Mouse (Mus musculus) monocyte, adult 5-6 weeks (primary cell): ENCODE results near the gene Rab31. TPM values are rescaled to one million over a fixed set of nuclear protein-coding genes. Genes with fewer than 3 reads are reported as not detected.
A peak's percentile ranks its signal among the peaks of the same experiment; 100 is the strongest.

Experiments
- ATAC-seq: fragments of 153-309, 156-312 bp; replicated peaks from 2 replicates; pipeline ENCODE4 v1.8.0; 2017; ENCODE audit warnings: mild to moderate bottlenecking; ENCODE audit not compliant: low TSS enrichment, insufficient number of reproducible peaks, severe bottlenecking, poor library complexity, low FRiP score
- total RNA-seq: library from RNA; stranded (forward); fragments of 200-1000, 200-491, 200-594 nt; gene quantifications from 3 replicates; pipeline ENCODE4 v1.2.3, GENCODE M21; 2017

Gene Rab31
- total RNA-seq, 1 experiment from 2014 or later: 75.8 TPM

- no peak for ATAC-seq
Measured at GRCm38 (mm10) chr17:65680801-65681412, 91.6 kb downstream of the Rab31 start.

- ATAC-seq: no peak
Measured at GRCm38 (mm10) chr17:65679806-65680446, 92.6 kb downstream of the Rab31 start.

- ATAC-seq: no peak
Measured at GRCm38 (mm10) chr17:65677742-65678141, 94.8 kb downstream of the Rab31 start.

- no peak for ATAC-seq
Measured at GRCm38 (mm10) chr17:65676536-65676935, 96.0 kb downstream of the Rab31 start.

GRCm38 (mm10) chr17:65675985-65676384, 96.6 kb downstream of the Rab31 start:
- no peak for ATAC-seq

GRCm38 (mm10) chr17:65674710-65675171, 97.8 kb downstream of the Rab31 start:
- peak; percentile 82 for ATAC-seq

DNA sequence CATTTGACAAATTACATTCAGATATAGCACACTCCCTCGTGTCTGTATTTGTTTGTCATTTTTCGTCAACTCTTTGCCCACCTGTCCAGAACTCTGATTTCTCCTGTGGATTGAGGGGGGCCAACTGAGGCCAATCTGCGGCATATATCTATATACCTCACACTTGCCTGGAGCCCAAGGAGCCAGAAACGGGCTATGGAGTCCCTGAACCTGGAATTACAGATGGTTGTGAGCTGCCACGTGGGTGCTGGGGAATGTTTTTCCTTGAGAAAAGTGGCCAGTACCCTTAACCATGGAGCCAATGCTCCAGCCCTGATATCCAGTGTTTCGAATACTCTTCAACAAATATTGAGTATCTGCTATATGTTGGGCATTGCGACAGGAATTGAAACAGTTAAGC, 99.6 kb downstream of the Rab31 start:
- no peak for ATAC-seq

DNA sequence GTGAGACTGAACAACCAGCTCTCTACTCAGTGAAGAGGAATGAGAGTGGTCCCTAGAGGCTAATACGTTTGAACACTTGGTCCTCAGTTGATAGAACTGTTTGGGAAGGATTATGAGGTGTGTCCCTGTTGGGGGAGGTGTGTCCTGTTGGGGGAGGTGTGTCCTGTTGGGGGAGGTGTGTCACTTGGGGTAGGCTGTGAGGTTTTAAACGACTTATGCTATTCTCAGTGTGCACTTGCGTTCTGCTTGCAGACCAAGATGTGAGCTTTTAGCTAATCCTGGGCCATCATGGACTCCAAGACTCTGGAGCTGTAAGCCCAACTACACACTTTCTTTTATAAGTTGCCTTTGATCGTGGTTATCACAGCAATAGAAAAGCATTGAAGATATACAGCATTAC, 103.5 kb downstream of the Rab31 start:
- ATAC-seq: no peak

DNA sequence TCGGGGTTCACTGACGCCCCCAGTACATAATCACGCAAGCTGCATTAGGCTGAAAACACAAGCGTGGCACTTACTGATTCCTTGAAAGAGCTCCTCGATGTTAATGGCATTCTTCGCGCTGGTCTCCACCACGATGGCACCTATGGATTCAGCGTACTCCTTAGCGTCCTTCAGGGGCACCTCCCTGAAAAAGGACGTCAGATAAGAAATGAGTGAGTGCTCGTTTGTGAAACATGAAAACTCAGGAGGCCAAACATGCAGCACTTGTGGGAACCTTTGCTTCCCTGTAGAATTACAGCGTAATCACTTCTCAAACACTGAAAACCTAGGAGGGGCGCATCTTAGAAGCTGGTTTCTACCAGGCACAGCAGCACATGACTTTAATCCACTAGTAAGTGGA, 104.8 kb downstream of the Rab31 start:
- no peak for ATAC-seq

GRCm38 (mm10) chr17:65666388-65667161, 106.0 kb downstream of the Rab31 start:
- ATAC-seq: no peak

- ATAC-seq: no peak
Measured at GRCm38 (mm10) chr17:65665786-65666387, 106.7 kb downstream of the Rab31 start.

- ATAC-seq: peak; percentile 76
Measured at GRCm38 (mm10) chr17:65663329-65664078, 109.0 kb downstream of the Rab31 start.

DNA sequence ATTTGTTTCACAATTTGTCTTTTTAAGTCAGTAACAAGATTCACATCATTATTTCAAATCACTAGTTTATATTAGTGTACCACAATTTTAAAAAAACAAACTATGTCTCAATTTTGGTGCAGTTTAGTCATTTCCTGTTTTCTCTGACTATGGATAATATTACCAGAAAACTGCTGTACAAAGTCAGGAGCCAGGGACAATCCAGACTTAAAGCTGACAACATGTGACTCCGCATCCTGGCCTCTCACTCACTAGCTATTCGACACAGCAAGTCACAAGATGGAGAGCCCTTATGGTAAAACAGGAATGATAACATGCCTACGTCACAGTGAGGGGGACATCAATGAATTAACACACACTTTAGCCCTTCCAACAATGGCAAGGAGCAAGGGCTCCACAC, 109.9 kb downstream of the Rab31 start:
- no peak for ATAC-seq

DNA sequence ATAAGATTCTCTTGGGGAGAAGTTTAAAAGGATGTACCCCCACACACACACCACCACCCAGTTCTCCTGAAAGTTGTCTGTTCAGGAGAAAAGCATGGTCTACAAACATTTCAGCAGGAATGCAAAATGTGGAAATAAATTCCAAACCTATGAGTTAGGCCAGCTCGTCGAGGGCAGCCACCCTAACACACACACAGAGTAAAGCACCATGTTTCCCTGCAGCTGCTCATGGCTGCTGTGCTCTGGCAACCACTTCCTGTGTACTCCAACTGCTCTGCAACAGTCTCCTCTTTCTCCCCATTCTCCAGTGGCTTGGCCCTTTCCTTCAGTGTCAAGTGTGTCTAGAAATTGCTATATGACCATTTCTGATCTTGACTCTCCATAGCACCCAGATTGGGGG, 114.1 kb downstream of the Rab31 start:
- ATAC-seq: no peak

DNA sequence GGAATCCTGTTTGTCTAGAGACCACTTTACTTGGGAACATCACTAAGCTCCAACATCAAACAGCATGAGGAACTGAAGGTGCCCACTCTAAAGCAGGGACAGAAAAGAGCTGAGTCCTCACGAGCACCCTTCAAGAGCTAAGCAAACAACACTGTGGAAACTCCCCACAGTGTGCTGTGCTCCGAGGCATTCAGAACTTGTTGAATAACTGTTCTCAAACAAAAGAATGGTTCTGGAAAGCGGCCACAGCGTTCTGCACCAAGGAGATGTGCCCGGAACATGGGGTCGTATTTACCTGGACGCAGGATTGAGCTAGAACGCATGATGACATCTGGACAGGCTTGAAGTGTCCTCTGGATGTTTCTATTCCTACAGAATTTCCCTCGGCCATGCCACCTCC, 114.6 kb downstream of the Rab31 start:
- no peak for ATAC-seq

DNA sequence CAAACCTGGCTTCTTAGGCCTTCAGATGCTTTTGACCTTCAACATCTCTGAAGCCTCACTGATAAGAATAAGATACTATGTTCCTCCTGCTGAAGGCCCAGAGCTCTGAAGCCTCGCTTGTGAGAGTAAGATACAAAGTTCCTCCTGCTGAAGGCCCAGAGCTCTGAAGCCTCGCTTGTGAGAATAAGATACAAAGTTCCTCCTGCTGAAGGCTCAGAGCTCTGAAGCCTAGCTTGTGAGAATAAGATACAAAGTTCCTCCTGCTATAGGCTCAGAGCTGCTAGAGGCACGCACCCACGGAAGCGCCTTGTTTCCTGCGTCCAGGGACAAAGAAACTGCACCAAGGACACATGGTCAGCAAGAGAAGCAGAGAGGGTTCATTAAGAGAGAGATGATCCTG, 115.8 kb downstream of the Rab31 start:
- no peak for ATAC-seq

DNA sequence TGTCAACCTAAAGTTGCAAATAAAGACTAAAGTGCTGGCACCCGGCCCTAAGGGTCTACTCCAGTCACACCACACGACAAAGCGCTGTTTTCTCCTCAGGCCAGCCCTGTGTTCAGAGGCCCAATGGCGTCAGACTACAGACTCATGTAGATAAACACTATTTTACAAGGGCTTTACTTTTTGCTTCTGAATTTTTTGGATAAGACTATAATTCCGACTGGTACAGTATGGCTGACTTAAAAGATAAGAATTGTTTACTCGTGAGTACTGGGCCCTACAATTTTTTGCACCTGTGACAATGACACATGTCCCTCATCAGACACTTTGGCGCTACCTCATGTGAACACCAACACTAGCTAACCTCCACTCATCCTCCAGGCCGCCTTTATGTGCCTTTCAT, 116.5 kb downstream of the Rab31 start:
- no peak for ATAC-seq

DNA sequence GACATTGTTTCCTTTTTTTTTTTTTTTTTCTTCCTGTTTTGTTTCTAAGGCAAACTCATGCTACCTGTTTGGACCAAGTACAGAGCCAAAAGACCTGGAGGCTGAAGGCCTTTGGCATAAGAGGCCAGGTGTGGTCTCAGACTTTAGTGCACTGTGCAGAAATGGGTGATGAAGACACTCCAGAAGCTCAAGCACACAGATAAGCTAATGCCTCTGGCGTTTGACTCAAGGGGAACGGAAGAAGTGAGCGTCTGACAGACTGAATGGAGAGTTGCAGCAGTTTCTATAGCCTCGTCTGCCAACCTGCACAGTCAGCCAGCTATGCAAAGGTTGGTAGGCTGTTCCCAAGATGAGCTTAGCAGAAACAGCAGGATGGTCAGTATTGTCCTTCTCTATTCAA, 116.9 kb downstream of the Rab31 start:
- ATAC-seq: no peak

- no peak for ATAC-seq
Measured at GRCm38 (mm10) chr17:65650598-65650997, 122.0 kb downstream of the Rab31 start.
